Mouse (Mus musculus): ENCODE measurements around the gene Kif6. TPM values are rescaled to one million over a fixed set of nuclear protein-coding genes. Genes with fewer than 3 reads are reported as not detected.
A peak's percentile ranks its signal among the peaks of the same experiment; 100 is the strongest.

Kif6 gene
- polyA plus RNA-seq (2012; ENCODE audit: insufficient read depth, insufficient read length, missing spikeins), result not detected in 2 replicates

DNA sequence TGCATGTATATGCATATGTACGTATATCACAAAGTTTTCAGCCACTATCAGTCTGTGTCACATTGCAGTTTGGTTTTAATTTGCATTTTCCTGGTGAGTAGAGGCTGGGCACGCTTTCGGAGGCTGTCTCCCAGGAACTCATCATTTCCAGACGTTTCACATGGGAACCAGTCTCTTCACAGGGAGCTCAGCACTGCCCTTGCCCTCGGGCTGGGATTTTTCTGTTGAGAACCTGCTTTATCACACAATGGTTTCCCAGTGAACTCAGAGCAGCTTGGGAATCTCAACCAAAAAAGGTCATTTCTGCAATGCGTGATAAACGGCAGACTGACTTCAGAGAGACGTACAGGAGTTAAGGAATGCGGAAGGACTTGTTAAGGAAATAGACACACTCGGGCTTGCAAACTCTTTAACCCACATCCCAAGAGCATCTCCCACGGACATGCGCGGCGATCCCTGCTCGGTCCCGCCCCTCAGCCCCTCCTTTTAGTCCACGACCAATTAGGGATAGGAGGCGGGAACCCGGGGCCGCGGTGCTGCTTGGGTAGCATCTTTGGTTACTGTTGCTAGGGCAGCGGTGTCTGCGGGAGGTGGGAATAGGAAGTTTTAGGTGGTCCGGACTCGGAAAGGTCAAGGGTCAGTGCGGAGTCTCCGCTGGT is at the start of gene Kif6:
TSS of gene Kif6 (plus strand) at position 560 of the 659 bp plus-strand sequence.
- Histone ChIP-seq H3K27ac (ENCODE audit: insufficient read depth, low read depth, low read length) (no peak within 1 kb of the TSS), H3K4me3 (ENCODE audit: insufficient read depth, low read length) (peak within 1 kb of the TSS; percentile 49), H3K4me1 (ENCODE audit: control insufficient read depth, insufficient read depth, low read length) (no peaks in the 10 kb centered on the region)
- no peak for TF ChIP-seq POLR2A (IDR thresholded peaks at IDR 0.05; ENCODE audit: borderline replicate concordance, low read depth, low read length)
- TF ChIP-seq CTCF (IDR thresholded peaks at IDR 0.05; ENCODE audit: low read depth, low read length), result no peak

DNA sequence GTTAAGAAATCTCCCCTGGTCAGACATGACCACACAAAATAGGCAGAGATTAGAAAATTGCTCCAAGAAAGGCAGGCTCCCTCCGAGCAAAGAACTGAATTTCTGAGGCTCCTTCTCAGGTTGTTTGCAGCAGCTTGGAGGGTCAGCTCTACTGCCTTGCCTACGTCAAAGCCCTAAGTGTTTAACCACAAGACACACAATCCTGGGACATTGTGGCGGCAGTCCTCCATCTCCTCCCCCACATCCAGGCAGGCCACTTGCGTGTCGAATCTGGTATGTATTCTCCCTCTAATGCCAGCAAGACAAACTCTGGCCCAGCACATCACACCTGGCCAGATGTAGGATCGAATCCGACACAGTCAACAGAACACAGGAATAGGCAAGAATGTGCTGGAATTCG is 46.2 kb upstream of the Kif6 start:
- TF ChIP-seq POLR2A (IDR thresholded peaks at IDR 0.05; ENCODE audit: borderline replicate concordance, low read depth, low read length) (no peak), CTCF (IDR thresholded peaks at IDR 0.05; ENCODE audit: low read depth, low read length) (no peak)
- Histone ChIP-seq H3K27ac (ENCODE audit: insufficient read depth, low read depth, low read length) (no peak overlapping the region), H3K4me1 (ENCODE audit: control insufficient read depth, insufficient read depth, low read length) (no peaks in the 10 kb centered on the region), H3K4me3 (ENCODE audit: insufficient read depth, low read length) (no peak overlapping the region)

DNA sequence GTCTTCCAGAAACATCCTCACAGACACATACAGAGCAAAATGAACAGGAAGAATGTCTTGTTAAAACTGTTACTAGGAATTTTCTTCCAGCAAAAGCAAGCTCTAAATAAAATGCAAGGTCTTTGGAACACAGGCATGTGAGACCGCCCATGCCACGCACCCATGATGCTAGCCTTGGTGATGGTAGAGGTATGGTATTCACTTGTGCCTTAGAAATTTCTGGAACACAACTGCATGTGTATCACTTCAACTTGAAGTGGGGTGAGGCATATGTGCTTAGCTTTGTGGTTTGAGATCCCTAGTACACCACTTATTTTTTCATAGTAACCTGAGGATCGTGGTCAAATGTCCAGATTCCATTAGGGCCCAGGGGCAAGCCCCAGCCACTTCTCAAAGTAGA is 37.6 kb upstream of the Kif6 start:
- Histone ChIP-seq H3K4me1 (ENCODE audit: control insufficient read depth, insufficient read depth, low read length) (no peaks in the 10 kb centered on the region), H3K4me3 (ENCODE audit: insufficient read depth, low read length) (no peak overlapping the region), H3K27ac (ENCODE audit: insufficient read depth, low read depth, low read length) (no peak overlapping the region)
- no peak for TF ChIP-seq CTCF (IDR thresholded peaks at IDR 0.05; ENCODE audit: low read depth, low read length)
- TF ChIP-seq POLR2A (IDR thresholded peaks at IDR 0.05; ENCODE audit: borderline replicate concordance, low read depth, low read length), result no peak

DNA sequence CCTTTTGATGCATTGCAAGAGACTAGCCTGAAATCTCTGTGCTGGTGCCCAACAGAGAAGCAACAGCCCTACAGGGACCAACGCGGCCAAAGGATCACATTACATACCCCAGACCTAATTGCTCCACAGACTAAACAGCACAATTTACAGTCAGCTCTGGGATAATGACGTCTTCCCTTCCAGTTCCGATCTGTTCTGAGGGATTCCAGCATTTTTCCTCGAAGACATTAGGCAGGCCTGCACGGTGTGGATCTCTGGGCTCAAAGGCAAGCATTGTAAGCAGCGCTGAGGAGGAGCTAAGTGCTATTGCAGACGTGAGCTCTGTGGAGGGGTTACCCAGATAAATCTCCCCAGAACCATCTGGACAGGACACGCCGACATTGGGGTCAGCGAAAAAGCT is 32.5 kb upstream of the Kif6 start:
- TF ChIP-seq CTCF (IDR thresholded peaks at IDR 0.05; ENCODE audit: low read depth, low read length) (no peak), POLR2A (IDR thresholded peaks at IDR 0.05; ENCODE audit: borderline replicate concordance, low read depth, low read length) (no peak)
- Histone ChIP-seq H3K27ac (ENCODE audit: insufficient read depth, low read depth, low read length) (no peak overlapping the region), H3K4me3 (ENCODE audit: insufficient read depth, low read length) (no peak overlapping the region), H3K4me1 (ENCODE audit: control insufficient read depth, insufficient read depth, low read length) (no peaks in the 10 kb centered on the region)

DNA sequence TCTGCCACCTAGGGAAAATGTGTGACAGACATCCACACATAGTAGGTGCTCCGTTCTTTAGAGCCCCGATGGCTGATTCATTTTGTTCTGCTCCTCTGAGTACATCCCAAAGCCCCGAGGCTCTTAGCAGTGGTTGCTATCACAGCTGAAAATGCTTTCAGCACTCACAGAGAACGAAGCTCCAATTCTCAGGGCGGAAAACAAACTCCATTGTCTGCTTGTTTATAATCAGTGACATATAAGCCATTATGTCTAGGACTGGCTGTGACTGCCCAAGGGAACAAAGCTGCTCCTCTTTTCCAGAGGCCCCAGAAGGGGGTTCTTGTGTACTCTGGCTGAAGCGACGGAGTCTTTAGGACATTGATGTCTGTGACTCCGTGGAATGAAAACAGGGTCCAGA is 24.9 kb upstream of the Kif6 start:
- Histone ChIP-seq H3K4me3 (ENCODE audit: insufficient read depth, low read length) (no peak overlapping the region), H3K27ac (ENCODE audit: insufficient read depth, low read depth, low read length) (no peak overlapping the region), H3K4me1 (ENCODE audit: control insufficient read depth, insufficient read depth, low read length) (no peaks in the 10 kb centered on the region)
- TF ChIP-seq CTCF (IDR thresholded peaks at IDR 0.05; ENCODE audit: low read depth, low read length) (no peak), POLR2A (IDR thresholded peaks at IDR 0.05; ENCODE audit: borderline replicate concordance, low read depth, low read length) (no peak)

DNA sequence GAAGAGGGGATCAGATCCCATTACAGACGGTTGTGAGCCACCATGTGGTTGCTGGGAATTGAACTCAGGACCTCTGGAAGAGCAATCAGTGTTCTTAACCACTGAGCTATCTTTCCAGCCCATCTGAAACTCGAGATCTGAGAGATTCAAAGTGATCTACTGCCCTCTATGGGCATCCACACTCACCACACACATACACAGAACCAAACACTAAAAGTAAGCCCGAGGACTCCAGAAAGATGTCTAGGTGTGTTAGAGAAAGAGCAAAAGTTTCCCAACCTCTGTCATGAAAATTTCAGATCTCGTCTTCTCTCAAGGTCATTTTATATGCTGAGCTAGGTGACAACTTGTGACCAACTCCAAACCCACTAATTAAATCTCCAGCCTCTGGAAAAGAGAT is 9.5 kb upstream of the Kif6 start:
- Histone ChIP-seq H3K27ac (ENCODE audit: insufficient read depth, low read depth, low read length) (no peak overlapping the region), H3K4me1 (ENCODE audit: control insufficient read depth, insufficient read depth, low read length) (no peaks in the 10 kb centered on the region), H3K4me3 (ENCODE audit: insufficient read depth, low read length) (no peak overlapping the region)
- no peak for TF ChIP-seq CTCF (IDR thresholded peaks at IDR 0.05; ENCODE audit: low read depth, low read length)
- TF ChIP-seq POLR2A (IDR thresholded peaks at IDR 0.05; ENCODE audit: borderline replicate concordance, low read depth, low read length), result no peak

DNA sequence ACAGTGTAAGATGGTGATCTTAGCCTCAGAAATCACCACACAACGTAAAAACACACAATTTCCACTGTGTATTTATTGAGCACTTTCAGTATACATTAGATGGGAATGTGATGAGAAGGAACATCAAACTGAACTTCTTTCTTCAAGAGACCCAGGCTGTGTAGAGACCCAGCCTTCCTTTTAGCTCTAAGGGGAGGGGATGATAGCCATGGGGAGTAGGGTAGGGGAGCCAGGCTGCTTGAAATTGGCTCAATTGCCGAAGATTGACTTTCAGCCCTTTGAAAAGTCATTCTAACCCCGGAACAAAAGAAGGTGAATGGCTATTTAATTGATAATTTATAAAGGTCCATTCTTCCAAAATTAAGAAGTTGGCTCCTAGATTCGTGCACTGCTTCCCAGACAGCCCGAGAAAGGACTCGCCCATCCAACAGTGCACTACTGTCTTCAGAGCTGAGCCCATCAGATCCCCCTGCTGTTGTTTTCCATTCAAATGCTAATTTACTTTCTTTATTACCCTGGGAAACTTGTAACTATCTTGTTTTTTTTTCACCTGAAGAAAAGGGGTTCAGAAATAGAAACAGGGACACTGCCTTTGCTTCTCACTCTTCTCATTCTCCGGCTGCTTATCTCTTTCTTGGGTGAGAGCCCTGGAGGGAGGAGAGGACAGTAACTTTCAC is 7.4 kb upstream of the Kif6 start:
- Histone ChIP-seq H3K4me1 (ENCODE audit: control insufficient read depth, insufficient read depth, low read length) (no peaks in the 10 kb centered on the region), H3K27ac (ENCODE audit: insufficient read depth, low read depth, low read length) (no peak overlapping the region), H3K4me3 (ENCODE audit: insufficient read depth, low read length) (no peak overlapping the region)
- TF ChIP-seq POLR2A (IDR thresholded peaks at IDR 0.05; ENCODE audit: borderline replicate concordance, low read depth, low read length) (no peak), CTCF (IDR thresholded peaks at IDR 0.05; ENCODE audit: low read depth, low read length) (no peak)

DNA sequence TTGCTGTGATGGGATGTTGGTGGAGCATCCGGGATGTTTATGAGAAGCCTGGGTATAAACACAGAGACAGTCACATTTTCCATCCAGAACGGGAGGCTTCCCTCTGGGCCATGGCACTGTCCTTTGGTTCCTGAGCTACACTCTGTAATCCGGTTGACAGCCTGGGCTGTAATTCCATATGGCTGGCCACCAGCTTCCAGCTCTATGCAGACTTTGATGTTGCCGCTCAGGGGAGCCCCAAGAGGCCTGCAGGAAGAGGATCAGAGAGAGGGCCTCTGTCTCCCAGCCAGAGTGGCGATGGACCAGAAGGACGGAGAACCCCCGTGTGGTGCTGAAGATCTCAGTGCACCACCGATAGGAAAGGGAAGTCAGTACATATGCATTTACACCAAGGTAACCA is 4.6 kb upstream of the Kif6 start:
- TF ChIP-seq CTCF (IDR thresholded peaks at IDR 0.05; ENCODE audit: low read depth, low read length) (no peak), POLR2A (IDR thresholded peaks at IDR 0.05; ENCODE audit: borderline replicate concordance, low read depth, low read length) (no peak)
- Histone ChIP-seq H3K27ac (ENCODE audit: insufficient read depth, low read depth, low read length) (no peak overlapping the region), H3K4me3 (ENCODE audit: insufficient read depth, low read length) (no peak overlapping the region), H3K4me1 (ENCODE audit: control insufficient read depth, insufficient read depth, low read length) (no peaks in the 10 kb centered on the region)

DNA sequence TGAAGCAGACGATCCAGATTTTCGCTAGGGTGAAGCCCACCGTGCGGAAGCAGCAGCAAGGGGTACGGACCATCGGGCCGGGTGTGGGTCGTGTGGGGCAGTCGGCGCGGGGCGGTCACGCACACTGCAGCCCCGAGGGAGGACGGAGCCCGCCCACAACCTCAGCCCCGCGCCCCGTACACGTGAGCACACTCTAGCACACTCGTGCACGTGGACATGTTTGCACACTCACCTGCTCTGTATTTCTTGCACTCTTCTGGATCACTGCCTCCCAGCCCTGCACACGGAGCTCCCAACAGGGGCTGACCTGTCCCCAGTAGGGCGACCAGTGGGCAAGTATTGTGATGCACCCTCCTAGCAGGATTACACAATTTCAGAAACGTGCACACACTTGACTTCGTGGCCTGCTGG is 310 bp downstream of the Kif6 start:
- TF ChIP-seq CTCF (IDR thresholded peaks at IDR 0.05; ENCODE audit: low read depth, low read length) (no peak), POLR2A (IDR thresholded peaks at IDR 0.05; ENCODE audit: borderline replicate concordance, low read depth, low read length) (no peak)
- Histone ChIP-seq H3K4me1 (ENCODE audit: control insufficient read depth, insufficient read depth, low read length) (no peaks in the 10 kb centered on the region), H3K4me3 (ENCODE audit: insufficient read depth, low read length) (peak overlapping the region; percentile 49), H3K27ac (ENCODE audit: insufficient read depth, low read depth, low read length) (no peak overlapping the region)

DNA sequence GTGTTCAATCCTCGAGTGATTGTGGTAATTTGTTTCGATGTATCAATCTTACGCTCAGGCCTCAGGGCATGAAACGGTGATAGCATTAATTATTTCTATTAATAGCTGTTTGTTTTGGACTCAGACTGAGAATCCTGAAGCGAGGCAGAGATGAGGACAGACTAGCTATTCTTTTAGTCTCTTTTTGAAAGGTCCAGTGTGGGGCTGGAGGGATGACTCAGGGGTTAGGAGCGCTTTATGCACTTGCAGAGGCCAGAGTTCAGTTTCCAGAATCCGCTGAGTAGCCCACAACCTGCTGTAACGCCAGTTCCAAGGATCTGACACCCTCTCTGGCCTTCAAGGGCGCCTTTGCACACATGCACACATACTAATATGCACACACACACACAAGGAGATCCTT is 9.6 kb downstream of the Kif6 start:
- no peak for TF ChIP-seq POLR2A (IDR thresholded peaks at IDR 0.05; ENCODE audit: borderline replicate concordance, low read depth, low read length)
- TF ChIP-seq CTCF (IDR thresholded peaks at IDR 0.05; ENCODE audit: low read depth, low read length), result no peak
- H3K4me1 ChIP-seq (ENCODE audit: control insufficient read depth, insufficient read depth, low read length), result no peaks in the 10 kb centered on the region
- H3K27ac ChIP-seq (ENCODE audit: insufficient read depth, low read depth, low read length), result no peak overlapping the region
- H3K4me3 ChIP-seq (ENCODE audit: insufficient read depth, low read length), result no peak overlapping the region

Measured in bone marrow macrophage, adult 2 months (primary cell).